Mouse (Mus musculus): ENCODE measurements at regions not wholly inside any gene's neighbourhood (a gene's known extent, or its start where the extent isn't known, plus 50 kb on each side); places are given as distances from the start of the nearest gene placed in this dataset.

GRCm38 (mm10) chr13:34800906-34801305, 66.3 kb downstream of the Fam50b start:
- peak in 1 of 2 experiments; percentile 26 for DNase-seq (ENCODE audit: low spot score in 2 of 2)

DNA sequence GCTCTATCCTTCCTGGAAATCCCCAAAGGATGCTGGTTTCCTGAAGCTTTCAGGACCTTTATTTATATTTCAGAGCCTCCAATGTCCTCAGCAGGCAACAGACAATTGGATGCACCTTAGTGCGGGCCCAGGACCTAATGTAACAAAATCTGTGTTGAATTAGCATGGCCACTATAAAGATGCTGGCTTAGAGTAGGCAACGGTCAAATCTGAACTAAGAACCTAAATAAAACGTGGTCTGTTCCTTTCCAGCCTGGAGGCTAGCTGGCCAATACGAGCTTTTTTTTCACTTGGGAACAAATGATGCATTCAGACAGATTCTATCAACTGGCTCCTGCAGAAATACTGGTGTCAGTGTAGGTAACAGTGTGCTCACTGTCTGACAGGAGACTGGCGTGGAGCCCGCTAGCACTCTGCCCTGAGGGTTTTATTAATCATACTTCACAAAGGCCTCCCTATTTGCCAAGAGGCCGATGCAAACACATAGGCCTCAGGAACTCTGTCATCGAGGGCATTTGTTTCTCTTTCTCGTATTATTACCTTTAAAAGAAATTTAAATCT, 68.5 kb upstream of the Prpf4b start:
- DNase-seq (ENCODE audit: low spot score in 2 of 2): peak in 1 of 2 experiments; percentile 50

DNA sequence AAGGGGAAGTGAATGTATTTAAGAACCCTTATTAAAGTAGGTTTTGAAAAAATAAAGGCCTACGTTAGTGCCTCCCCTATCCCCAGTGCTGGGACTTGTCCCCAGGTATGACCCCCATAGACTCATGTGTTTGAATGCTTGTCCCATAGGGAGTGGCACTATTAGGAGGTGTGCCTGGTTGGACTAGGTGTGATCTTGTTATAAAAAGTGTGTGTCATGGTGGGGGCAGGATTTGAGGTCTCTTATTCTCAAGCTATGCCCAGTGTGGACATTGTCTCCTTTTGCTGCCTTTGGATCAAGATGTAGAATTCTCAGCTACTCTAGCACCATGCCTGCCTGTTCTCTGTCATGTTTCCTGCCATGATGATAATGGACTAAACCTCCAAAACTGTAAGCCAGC, 65.6 kb upstream of the Prpf4b start:
- DNase-seq (ENCODE audit: low spot score in 2 of 2): no peak

GRCm38 (mm10) chr13:34814161-34815056, 60.7 kb upstream of the Prpf4b start:
- DNase-seq (ENCODE audit: low spot score in 2 of 2): peak; percentile 51 to 70

- DNase-seq (ENCODE audit: low spot score in 2 of 2): no peak
These were observed 60.1 kb upstream of the Prpf4b start for GRCm38 (mm10) chr13:34815057-34815410.

GRCm38 (mm10) chr13:34818211-34818610, 56.9 kb upstream of the Prpf4b start:
- DNase-seq (ENCODE audit: low spot score in 2 of 2): no peak

DNA sequence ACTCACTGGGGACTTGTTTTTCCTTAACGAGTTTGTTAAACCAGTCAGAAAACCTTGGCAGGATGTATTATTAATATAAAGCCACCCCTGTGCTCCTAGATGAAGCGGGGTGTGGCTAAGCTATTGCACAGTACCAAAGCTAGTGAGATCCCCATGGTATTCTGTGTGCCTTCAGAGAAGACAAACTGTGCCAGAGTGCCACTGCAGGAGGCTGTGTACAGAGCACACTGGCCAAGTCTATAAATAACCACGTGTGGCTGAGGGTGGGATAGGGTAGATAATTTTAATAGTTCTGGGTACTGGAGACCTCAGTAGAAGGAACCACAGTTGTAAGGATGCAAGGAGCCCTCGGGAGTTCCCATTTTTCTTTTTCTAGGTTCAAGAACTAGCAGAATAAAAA, 54.7 kb upstream of the Prpf4b start:
- DNase-seq (ENCODE audit: low spot score in 2 of 2): peak in 1 of 2 experiments; percentile 15

DNA sequence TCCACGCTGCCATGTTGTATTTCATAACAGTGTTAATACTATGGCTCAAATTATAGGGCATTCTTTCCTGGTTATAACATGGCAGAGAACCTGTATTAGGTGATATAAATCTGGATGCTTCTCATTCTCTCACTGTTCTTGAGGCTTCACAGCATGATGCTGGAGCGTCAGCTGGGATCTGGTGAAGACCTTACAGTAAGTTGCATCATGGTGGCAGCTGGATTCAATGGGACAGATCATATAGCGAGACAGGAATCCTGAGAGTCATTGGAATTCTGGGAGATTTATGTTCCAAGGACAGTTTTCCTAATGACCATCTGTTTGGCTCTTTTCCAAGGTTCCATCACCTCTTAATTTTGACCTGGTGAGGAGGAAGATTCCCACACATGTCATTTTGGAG, 53.2 kb upstream of the Prpf4b start:
- no peak for DNase-seq (ENCODE audit: low spot score in 2 of 2)

DNA sequence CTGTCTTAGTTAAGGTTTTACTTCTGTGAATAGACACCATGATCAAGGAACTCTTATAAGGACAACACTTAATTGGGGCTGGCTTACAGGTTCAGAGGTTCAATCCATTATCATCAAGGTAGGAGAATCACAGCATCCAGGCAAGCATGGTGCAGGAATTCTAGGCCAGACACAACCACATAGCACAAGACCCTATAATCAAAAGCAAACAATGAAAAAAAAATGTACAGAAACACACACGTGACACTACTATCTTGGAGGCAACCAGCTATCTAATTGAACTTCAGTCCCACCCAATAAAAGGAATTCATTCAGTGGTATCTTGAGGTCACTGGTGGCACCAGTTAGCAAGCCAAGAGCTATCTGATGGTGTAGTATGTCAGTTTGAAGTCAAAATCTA, 50.9 kb upstream of the Prpf4b start:
- no peak for DNase-seq (ENCODE audit: low spot score in 2 of 2)

All from layer of hippocampus, postnatal 14 days (tissue).